Mouse (Mus musculus) testis, postnatal 10 days (tissue): Measurements from ENCODE around the gene Sirt7.

Source experiments
- DNase-seq: peaks from one replicate; pipeline ENCODE4 v3.0.0; 2021; ENCODE audit warnings: low spot score

Gene Sirt7

DNA sequence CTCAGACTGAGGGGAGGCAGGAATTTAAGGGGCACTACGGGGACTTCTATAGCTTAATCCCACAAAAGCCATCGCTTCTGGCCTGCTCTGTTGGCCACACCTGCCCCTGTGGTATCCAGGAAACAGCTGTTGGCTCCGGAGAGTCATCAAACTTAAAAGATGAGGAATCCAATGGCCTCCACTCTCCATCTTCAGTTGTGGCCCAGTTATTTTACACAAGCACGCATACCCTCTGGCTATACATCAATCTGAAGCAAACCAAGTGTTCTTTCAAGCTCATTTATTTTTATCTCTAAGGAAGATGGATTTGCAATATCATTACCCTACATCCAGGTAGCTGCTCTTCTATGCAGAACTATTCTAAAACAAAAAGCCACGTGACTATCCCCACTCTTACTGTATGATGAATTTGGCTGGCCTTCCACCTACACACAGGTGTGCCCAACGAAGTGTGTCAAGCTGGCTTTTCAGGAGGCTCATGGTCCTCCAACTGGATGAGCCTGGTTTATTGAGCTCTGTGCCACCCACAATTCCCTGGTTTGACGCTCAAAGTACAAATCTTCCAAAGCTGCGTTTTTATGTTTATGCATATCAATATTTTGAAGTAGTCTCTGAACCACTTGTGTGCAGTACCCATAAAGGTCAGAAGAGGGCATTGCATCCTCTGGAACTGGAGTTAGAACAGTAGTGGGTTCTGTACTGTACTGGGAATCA is 42.6 kb downstream of the Sirt7 start:
- DNase-seq: no peak

DNA sequence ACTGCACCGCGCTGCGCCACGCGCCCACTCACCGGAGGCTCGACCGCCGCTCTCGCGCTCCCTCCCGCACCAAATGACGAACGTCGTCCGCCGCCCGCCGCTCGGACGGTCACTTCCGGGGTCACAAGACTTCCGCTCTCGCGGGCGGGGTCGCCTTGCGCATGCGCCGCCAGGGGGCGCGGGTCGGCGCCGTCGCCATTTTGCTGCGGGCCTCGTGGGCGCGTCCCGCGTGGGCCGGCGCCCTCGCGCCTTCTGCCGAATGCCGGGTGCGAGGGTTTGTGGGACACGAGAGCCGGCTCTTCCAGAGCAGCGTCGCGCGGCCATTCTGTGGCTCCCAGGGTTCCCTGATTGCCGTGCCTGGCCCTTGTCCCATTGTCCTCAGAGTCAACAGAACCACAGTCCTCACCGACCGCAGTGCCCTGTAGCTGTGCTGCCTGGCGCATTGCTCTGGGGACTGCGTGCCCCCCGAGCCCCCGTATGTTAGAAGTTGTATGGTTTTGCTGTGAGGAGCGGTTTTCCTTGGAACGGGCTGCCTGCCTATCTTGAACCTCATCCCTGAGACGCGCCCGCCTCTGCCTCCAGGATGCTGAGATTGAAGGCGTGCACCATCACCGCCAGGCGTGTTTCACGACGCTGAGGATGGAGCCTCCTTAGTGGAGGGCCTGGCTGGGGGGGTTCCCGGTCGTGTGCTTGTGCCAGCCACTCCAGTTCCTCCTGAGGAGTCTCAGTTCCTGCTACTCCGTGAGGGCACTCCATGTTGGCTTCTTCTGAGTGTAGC is 43.4 kb downstream of the Sirt7 start, which contains the start of gene Arhgdia:
Arhgdia (minus strand) TSS at position 135 of the 778 bp plus-strand sequence.
- DNase-seq: peak; percentile 94

DNA sequence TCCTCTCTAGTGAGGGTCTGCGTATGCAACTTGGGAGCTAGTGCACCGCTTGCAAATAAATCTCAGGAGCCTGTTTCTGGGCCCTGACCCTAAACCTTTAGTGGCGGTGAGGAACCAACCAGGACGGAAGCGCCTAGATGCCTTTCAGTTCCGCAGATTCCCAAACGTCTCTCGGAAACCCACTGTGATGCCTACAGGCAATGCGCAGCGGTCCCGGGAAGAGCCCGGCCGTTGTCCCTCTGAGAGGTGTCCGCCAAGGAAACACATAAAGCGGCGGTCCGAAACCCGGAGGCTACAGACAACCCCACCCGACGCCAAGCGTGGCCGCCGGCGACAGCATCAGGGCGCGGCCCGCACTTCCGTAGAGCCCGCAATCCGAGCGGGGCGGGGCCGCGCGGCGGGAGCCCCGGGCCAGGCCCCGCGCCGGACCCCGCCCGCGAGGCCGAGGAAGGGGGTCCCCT is 44.1 kb downstream of the Sirt7 start:
- peak; percentile 65 for DNase-seq

DNA sequence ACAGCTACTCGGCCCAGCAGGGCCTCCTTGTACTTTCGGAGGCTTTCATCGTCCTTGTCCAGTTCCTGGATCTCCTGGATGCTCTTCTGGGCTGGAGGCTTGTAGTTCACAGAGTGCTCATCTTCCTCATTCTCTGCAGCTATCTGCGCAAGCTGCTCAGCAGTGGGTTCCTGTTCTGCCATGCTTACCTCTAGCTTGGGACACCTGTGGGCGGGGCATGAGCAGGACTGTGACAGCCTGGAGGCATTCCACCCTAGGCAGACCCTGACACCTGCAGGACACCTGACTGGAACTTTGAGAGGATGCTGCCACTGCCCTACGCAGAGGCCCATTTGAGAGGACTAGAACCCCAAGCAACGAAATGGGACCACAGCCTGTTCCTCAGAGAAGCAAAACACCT is 44.9 kb downstream of the Sirt7 start:
- DNase-seq: no peak

DNA sequence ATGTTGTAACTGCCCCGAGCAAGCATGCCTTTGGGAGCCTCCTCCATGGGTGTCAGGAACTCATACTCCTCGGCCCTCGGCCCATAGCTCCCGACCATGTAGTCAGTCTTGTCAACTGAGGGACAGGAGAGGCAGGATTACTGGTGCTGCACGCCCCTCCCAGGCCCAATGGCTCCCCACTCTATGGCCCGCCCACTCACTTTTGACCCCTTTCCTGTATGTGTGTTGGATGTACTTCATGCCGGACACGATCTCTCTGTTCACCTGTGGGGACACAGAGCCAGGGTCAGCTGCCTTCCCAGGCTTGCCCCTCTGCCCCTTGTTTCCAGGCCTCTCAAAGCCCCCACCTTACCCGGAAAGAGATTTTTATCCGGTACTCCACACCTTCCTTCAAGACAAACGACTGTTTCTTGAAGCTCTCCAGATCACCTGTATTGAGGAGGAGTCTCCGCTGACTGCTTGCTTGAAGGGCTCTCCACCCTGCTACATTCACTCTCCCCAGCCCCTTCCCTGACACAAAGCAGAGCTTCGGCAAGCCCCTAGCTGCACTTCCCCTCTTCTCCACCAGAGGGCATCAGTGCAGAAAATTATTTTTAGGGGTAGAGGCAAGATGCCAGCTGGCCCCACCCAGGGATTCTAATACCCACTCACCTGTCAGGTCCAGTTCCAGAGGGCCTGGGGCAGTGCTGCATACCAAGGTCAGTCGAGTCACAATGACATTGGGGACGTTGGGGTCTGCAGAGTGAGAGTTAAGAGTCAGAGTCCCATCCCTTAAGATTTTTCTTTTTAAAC is 45.5 kb downstream of the Sirt7 start:
- DNase-seq: peak; percentile 86

DNA sequence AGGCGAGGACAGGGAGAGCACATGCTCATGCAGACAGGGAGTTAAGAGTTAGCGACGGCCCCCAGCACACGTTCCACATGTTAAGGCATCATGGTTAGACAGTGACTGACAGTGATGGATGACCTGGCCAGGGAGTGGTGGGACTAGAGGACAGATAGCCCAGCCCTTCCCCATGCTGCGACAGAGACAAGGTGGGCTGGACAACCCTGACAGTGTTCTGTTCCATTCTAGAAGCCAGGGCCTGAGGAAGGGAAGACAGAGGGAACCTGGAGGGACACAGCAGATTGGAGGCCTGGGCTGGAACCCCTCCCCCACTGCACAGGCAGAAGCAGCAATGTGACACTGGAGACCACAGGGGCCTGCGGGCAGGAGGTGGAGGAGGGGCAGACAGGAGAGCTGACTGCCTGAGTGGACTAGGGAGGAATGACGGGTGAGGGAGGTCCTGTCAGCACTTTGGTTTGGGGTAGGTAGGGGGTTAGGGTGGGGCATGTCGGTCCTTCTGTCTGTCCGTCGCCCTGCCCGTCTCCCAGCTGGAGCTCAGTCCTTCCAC is 46.3 kb downstream of the Sirt7 start:
- peak; percentile 59 for DNase-seq

DNA sequence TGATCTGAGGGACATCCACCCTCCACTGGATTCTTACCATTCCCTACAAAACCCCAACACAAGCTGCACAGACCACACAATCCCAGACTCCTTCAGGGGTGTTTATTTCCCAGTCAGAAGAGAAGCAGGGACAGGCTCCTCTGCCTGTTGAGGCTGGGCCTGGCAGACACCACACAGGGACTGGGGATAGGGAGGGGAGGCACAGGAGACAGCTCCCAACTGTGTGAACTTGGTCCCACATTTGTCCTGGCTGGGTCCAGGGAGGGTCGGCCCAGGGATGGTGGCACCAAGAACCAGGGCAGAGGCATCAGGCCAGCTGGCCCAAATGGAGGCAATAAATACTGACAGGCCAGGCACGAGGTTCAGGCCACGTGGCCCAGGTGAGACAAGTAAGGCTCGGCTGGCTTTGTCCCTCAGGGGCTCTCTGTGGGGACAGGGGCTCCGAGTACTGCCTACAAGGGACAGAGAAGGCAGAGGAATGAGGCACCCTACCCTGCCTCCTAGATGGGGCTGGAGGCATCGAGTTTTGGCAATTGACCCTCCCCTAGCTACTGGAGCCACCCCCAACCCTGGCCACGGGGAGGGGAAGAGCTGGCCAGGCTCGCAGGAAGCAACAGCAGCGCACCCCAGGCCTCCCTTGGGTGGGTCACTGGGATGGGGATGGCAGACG is 46.9 kb downstream of the Sirt7 start:
- DNase-seq: no peak

DNA sequence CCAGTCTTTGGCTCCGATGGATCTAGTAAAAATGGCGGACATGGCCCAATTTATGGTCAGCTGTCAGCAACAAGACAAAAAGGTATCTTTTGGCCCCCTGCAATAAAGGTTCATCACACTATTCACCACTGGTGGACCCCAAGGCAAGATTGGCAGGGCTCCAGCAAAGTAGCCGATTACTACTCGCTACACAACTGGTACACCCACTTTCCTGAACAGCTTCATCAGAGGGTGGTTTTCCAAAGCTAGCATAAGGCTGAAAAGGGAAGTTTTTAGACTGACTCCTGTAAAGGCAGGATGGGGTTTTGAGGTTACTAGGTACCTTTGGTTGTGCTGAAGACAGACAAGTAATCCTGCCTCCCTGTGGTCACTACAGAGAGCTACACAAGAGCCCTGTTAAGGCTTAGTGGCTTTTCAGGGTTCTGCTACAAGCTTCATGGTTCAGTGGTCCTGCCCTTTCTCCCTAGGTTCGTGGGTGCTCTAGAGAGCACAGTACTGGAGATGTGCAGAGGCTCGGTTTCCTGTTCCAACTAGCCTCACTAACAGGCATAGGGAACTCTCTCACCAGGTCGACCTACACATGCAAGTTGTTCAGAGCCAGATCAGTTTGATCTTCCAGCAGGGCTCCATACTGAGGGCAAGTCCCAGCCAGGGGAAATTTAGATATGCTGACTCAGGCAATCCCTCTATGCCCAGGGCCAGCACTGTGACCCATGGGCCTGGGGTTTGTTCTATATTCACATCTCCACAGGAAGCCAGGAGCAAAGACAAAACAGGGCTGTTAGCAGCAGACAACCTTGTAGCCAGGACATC is 47.6 kb downstream of the Sirt7 start:
- DNase-seq: peak; percentile 72

DNA sequence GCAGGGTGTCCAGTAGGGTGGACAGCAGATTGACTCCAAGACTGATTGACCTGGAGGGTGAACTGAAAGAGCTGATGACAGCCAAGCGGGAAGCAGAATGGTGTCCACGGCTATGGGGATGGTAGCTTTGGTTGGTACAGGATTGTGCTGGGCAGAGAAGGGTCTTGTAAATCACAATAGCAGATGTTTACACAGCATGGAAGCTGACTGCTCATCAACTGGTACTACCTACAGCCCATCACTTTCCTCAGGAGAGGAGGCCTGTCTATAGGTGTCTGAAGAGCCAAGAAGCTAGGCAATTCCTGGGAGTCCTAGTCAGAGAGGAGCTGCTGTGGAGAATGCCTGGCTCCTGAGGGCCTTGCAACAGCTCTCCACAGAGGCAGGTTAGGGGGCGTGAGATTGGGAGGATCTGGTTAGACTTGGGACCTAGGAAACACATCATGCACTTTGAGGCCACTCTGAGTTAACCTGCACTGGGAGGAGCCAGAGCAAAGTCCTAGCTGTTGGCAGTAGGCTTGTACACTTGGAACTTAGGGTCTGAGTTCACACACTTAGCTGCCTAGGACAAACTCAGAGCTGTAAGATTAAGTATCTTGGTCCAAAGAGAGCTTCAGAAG is 48.6 kb downstream of the Sirt7 start:
- DNase-seq: no peak

DNA sequence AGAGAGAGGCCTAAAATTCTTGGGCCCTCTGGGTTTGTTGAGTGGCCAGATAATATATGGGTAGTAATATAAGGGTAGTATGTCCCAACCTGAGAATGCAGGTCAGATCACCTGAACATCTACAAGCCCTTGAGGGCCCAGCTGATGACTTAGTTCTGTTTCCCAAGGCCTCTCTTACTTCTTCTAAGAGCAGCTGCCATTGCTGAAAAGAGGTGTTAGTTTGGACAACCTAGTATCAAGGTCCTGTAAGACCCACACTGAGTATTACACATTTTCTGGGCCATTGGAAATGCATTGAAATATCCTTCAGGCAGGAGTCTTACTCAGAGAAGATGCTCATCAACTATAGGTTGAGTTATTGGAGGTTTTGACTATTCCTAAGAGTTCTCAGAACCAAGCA is 49.1 kb downstream of the Sirt7 start:
- no peak for DNase-seq

DNA sequence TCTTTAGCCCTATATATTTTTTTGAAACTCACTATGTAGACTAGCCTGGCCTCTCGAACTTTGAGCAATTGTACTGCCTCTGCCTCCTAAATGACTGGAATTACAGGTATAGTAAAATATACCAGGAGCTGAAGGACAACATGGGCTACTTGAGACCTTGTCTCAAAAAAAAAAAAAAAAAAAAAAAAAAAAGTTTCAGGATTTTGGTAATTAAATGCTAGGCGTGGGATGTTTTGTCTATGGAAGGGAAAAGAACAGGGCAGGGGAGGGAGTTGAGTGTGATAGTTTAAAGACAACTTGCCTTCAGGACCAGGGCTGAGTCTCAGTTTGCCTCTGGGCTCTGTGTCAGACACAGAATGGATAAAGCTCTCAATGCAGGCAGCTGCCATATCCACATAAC is 50.0 kb downstream of the Sirt7 start:
- DNase-seq: no peak

DNA sequence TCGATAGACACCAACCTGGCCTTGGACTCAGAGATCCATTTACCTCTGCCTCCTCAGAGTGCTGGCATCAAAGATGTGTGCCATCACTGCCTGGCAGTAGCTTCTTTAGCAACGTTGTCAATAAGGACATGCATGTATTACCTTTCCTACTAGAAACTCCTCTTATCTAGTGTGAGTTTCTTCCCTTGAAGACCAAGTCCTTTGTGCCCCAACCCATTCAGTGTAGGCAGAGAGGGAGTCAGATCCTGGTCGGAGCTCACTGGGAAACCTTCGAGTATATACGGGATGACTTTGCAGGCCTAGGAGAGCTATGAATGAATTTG is 50.8 kb downstream of the Sirt7 start:
- no peak for DNase-seq

DNA sequence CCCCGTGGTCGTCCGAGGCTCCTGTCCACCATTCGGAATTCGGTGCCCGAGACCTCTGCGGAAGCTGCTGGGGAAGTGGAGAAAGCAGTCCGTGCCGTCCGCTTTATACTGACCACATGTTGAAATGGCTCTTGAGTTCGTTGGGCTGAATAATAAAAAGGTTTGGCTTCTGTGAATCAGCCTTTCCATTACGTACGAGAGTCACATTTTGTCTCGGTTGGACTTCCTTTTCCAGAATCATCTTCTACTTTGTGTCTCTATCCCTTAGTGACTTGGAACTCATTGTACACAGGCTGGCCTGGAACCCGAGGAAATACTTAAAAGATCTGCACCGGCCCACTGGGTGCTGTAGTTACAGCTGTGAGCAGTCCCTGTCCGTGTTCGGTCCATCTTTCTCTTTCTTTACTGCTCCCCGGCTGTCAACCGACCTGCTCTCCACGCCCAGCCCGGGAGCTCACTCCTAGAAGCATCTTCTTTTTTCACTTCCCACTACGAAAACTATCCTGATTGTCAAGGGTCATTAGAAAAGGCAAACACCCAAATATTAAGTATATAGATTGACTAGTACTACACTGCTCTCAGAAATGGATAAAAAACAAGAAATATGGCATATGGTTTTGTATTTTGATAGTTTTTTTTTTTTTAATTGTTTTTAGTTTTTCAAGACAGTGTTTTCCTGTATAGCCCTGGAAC is 51.3 kb downstream of the Sirt7 start:
- DNase-seq: no peak

DNA sequence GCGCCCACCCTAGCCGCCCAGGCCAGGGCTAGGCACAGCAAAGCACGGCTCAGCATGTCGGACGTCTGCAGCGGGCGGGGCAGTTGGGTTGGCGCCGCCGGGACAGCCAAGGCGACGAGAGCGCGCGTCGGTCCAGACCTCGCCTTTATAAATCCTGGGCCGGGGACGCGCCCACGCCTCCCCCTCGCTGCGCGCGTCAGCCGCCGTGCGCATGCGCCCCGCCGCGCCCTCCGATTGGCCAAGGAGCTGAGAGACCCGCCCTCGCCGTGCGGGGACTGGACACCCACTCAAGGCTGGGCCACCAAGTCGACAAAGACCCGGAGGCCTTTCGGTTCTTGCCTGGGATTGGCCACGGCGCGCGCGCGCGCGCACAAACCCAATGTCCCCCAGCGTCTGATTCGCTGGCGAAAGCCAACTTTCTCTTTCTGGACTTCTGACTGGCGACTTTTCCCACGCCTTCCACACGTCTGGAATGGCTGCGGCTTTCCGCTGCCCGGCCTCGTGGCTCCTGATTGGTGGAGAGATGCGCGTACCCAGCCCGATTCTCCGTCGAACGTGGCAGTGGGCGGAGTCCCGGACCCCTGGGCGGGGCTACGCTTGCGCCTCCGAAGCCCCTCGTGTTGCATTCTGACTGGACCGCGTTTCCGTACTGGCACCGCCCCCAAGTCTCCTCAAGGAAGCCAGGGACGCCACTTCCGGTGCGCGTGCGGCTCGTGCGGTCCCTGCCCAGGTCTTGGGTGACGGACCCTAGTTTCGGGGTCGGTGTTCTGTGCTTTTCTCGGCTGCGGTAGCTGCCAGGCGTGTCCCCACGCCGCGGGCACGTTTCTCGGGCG is 52.1 kb downstream of the Sirt7 start, which contains the start of gene P4hb:
P4hb (minus strand) TSS at position 502 of the 833 bp plus-strand sequence.
- DNase-seq: peak; percentile 100

DNA sequence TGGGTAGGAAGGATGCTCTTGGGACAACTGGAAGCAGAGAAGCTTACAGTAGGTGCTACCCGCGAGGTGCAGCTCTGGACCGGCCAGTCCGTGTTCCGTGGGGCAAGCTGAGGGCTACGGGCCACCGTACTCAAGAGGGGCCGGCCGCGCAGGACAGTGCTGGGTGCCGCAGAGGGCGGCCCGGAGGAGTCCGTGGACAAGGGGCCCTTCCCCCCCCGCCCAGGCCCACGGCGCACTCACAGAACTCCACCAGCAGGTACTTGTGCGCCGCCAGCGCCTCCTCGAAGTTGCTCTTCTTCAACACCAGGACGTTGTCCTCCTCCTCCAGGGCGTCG is 52.7 kb downstream of the Sirt7 start:
- DNase-seq: no peak

DNA sequence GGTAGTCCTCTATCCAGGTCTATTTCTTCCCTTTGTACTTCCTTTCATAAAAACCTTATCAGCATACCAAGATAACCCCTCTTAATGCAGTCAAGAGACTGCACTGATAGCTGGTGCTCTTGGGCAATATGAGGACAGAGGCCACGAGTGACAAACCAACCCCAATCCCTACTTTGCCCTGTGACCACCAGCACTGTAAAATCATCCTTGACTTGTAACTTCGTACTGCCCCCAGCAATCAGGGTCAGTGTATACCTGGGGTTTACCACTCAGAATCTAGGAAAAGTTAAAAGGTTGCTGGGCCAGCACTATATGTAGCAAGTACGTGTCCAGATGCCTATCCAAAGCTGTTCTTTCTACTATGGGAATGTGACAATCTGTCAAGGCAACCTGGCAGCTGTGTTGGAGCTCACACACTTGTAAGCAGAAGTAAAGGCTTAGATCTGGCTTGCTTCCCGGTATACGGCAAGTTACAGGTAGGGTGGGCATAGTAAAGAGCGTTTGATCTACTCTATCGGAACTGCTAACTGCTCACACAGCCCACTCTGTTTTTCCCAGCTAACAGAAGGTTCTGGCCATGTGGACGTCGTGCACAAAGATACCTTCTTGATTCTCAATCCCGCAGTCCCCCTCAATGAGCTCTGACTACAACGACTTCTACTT is 53.2 kb downstream of the Sirt7 start:
- DNase-seq: no peak

DNA sequence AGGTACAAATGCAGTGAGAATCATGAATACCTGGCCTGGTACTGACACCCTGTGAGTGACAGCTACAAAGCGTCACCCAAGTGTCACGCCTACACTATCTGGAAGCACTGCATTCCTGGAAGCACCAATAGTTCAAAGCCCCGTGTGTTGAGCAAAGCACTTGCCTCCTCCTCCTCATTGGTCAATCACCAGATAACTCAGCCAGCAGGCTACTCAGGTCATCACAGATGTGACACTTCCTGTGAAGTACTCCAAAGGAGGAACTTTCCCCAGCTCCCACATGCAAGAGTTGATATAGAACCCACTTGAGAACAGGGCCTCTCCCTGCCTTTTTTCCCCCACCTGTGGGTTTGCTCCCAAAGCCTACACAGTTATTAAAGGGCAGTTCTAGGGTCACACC is 53.9 kb downstream of the Sirt7 start:
- no peak for DNase-seq
